Mouse (Mus musculus) hindbrain, embryonic 12.5 days (tissue): ENCODE results near the gene Olfr381. TPM values are rescaled to one million over a fixed set of nuclear protein-coding genes. Genes with fewer than 3 reads are reported as not detected.
"Not testable (repeated sequence)": the region's sequence is repeated elsewhere in the genome, so short reads cannot be mapped to it uniquely, and the experiment has no call there.

Experiments used
- ATAC-seq: fragments of 200-750 bp; cut with Nextera tagmentation; 2 replicates; pipeline ENCODE4 v1.8.0; 2017; ENCODE audit warnings: moderate TSS enrichment; ENCODE audit not compliant: low FRiP score
- H3K27ac ChIP-seq: fragments of 300-500 bp; sonication (generic); 2 replicates; pipeline ENCODE4 v1.5.1; 2016; ENCODE audit warnings: mild to moderate bottlenecking
- H3K27me3 ChIP-seq: fragments of 300-500 bp; sonication (generic); 2 replicates; pipeline ENCODE4 v1.6.1; 2016; ENCODE audit warnings: mild to moderate bottlenecking
- H3K36me3 ChIP-seq: fragments of 300-500 bp; sonication (generic); 2 replicates; pipeline ENCODE4 v1.6.1; 2016; ENCODE audit warnings: mild to moderate bottlenecking
- H3K4me1 ChIP-seq: fragments of 300-500 bp; sonication (generic); 2 replicates; pipeline ENCODE4 v1.6.1; 2016
- H3K4me2 ChIP-seq: fragments of 300-500 bp; sonication (generic); replicated peaks from 2 replicates; pipeline ENCODE4 v1.6.1; 2016; ENCODE audit warnings: mild to moderate bottlenecking
- H3K4me3 ChIP-seq: fragments of 300-500 bp; sonication (generic); 2 replicates; pipeline ENCODE4 v1.5.1; 2016; ENCODE audit warnings: mild to moderate bottlenecking
- H3K9ac ChIP-seq: fragments of 300-500 bp; sonication (generic); 2 replicates; pipeline ENCODE4 v1.6.1; 2016; ENCODE audit warnings: mild to moderate bottlenecking, moderate library complexity
- H3K9me3 ChIP-seq: fragments of 300-500 bp; sonication (generic); replicated peaks from 2 replicates; pipeline ENCODE4 v1.6.1; 2016; ENCODE audit warnings: mild to moderate bottlenecking
- WGBS: fragments of 180-500 bp; shearing (Covaris S2); methylation state at CpG from one replicate; pipeline ENCODE4 v1.1.7; 2016; 5-methylcytosine and 5-hydroxymethylcytosine counted together
- polyA plus RNA-seq: library from polyadenylated mRNA; unstranded; fragments of >200 nt; fragmentation: Nextera tagmentation; extraction: Ambion mirVana; gene quantifications from 2 replicates; pipeline ENCODE4 v1.2.1, GENCODE M21; 2016

Gene Olfr381
- polyA plus RNA-seq = not detected in 2 replicates

DNA sequence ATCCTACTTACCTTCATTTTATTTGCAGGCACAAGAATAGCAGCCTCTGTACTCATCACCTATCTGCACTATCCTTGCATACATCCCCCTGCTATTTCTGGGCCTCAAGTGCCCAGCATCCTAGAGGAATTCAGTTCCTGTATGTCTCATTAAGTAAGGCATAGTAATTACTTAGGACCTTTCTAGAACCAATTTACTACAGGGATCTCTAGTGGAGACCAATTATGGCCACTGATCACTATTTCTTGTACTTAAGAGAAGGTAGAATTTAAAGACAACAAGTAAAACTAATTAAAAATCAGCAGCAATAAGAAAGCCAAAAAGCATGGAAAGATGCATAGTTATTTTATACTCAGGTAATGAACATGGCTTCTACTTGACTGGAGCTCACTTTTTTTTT, at the start of gene Olfr381:
Olfr381 (minus strand) TSS at position 101 of the 400 bp plus-strand sequence.
- no peak for ATAC-seq
- H3K4me2 ChIP-seq = no peak within 1 kb of the TSS
- no peak within 1 kb of the TSS for H3K27ac ChIP-seq
- no peaks in the 10 kb centered on the region for H3K9me3 ChIP-seq
- no peak within 1 kb of the TSS for H3K4me3 ChIP-seq
- no peaks in the 10 kb centered on the region for H3K36me3 ChIP-seq
- no peaks in the 10 kb centered on the region for H3K4me1 ChIP-seq
- no peaks in the 10 kb centered on the region for H3K27me3 ChIP-seq
- H3K9ac ChIP-seq = no peak within 1 kb of the TSS

DNA sequence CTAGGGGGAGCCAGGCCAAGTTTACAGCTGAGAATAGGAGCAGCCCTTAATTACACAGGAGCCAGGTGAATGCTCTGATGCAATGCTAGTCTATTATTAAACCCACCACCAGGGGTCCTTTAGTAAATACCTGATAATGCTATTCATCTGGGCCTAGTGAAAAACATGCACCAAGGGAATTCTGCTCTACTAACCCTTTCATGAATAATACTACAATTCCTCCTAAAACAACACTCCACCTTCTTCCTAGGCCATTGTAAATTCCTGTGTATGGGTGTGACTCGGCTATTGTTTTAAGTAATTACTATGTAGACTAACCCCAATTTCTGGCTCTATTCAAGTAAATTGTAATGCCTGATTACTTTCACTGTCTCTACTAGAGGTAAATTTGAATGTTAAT, 37.6 kb upstream of the Olfr381 start:
- not testable (repeated sequence) for H3K27ac ChIP-seq, H3K4me1 ChIP-seq, H3K9ac ChIP-seq, H3K36me3 ChIP-seq, H3K27me3 ChIP-seq, H3K4me2 ChIP-seq, ATAC-seq, H3K4me3 ChIP-seq
- WGBS = 94% methylated on average over 1 of the region's 1 CpGs
- H3K9me3 ChIP-seq = peaks cover 17% of the 10 kb centered on the region

- Histone ChIP-seq H3K9me3 (peaks cover 13% of the 10 kb centered on the region), H3K36me3 (no peaks in the 10 kb centered on the region)
- ATAC-seq = no peak
These were observed 25.7 kb upstream of the Olfr381 start, which contains the start of gene Olfr382 for GRCm38 (mm10) chr11:73517097-73517496. TSS of gene Olfr382 (minus strand) at chr11:73517197.

DNA sequence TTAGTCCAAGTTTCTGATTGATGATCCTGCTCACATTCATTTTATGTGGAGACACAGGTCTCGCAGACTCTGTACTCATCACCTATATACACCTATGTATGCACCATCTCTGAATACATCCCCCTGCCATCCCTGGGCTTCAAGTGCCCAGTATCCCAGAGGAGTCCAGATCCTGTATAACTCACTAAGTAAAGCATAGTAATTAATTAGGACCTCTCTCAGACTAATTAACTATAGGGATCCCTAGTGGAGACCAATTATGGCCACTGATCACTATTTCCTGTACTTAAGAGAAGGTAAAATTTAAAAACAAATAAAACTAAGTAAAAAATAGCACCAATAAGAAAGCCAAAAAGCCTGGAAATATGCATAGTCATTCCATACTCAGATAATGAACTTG, 34.0 kb downstream of the Olfr381 start, which contains the start of gene Olfr380:
Olfr380 (minus strand) TSS at position 101 of the 400 bp plus-strand sequence.
- Histone ChIP-seq H3K9ac (no peak within 1 kb of the TSS), H3K4me1 (no peaks in the 10 kb centered on the region), H3K27ac (no peak within 1 kb of the TSS), H3K4me3 (no peak within 1 kb of the TSS), H3K27me3 (no peaks in the 10 kb centered on the region), H3K9me3 (peaks cover 9% of the 10 kb centered on the region; the same call in 1 of the 2 replicates), H3K36me3 (no peaks in the 10 kb centered on the region), H3K4me2 (no peak within 1 kb of the TSS)
- ATAC-seq = no peak
- 87% methylated on average over 1 of the region's 1 CpGs for WGBS

More at GRCm38 (mm10) chr11:73517097-73517496, 25.7 kb upstream of the Olfr381 start, which contains the start of gene Olfr382:
- Histone ChIP-seq H3K4me2 (no peak within 1 kb of the TSS), H3K9ac (no peak within 1 kb of the TSS), H3K4me3 (no peak within 1 kb of the TSS), H3K27me3 (no peaks in the 10 kb centered on the region), H3K4me1 (no peaks in the 10 kb centered on the region), H3K27ac (no peak within 1 kb of the TSS)

Other genes with a start within 250 kb of the Olfr381 start
- gene Trpv3, start 224.2 kb downstream of the Olfr381 start, polyA plus RNA-seq = 0.04 TPM in 1 of 2 replicates, not detected in the other
- 0.27 and 0.70 TPM in 2 replicates for gene Aspa, start 162.0 kb downstream of the Olfr381 start, polyA plus RNA-seq
- not detected in 2 replicates for gene Gm49340, start 161.9 kb downstream of the Olfr381 start, polyA plus RNA-seq
- gene Spata22, start 161.9 kb downstream of the Olfr381 start, polyA plus RNA-seq = 0.18 TPM in 1 of 2 replicates, not detected in the other
- not detected in 2 replicates for gene Olfr20, start 140.8 kb downstream of the Olfr381 start, polyA plus RNA-seq
- gene Olfr376, start 120.4 kb downstream of the Olfr381 start, polyA plus RNA-seq = not detected in 2 replicates
- not detected in 2 replicates for gene Olfr1, start 92.0 kb downstream of the Olfr381 start, polyA plus RNA-seq
- gene Olfr378, start 63.1 kb downstream of the Olfr381 start, polyA plus RNA-seq = not detected in 2 replicates
- not detected in 2 replicates for gene Olfr380, start 34.1 kb downstream of the Olfr381 start, polyA plus RNA-seq
- not detected in 2 replicates for gene Olfr382, start 25.6 kb upstream of the Olfr381 start, polyA plus RNA-seq
- gene Olfr385, start 101.4 kb upstream of the Olfr381 start, polyA plus RNA-seq = not detected in 2 replicates
- gene Olfr384, start 107.0 kb upstream of the Olfr381 start, polyA plus RNA-seq = not detected in 2 replicates
- not detected in 2 replicates for gene Zfp735, start 197.2 kb upstream of the Olfr381 start, polyA plus RNA-seq